Mouse (Mus musculus) c-Kit-negative CD71-positive TER-119-positive erythroid progenitor cells, embryonic 14.5 days (primary cell): ENCODE data around the gene Gm10058.
"Not testable (repeated sequence)": the region's sequence is repeated elsewhere in the genome, so short reads cannot be mapped to it uniquely, and the experiment has no call there.

Experiments
- DNase-seq: peaks from one replicate; pipeline ENCODE4 v3.0.0-alpha.2; 2013; ENCODE audit warnings: low read depth, low spot score

Gene Gm10058

DNA sequence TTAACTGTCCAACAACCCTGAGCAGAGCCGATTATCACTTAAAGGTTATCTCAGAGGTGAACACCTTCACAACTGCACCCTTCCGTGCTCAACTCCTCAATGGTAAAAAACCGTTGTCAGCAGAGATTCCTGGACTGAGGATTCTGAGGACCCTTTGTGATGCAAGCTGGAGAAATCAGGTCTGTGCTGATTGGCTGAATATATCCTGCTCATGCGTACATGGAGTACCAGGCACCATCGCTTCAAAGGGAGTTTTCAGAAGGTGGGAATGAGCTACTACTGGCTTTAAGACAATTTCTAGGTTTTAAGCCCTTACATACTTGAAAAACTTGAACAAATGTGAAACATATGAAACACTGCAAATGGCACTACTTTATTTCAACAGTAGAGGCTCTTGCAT lies at the start of gene Gm10058:
Gm10058 (minus strand) TSS at position 101 of the 400 bp plus-strand sequence.
- DNase-seq = not testable (repeated sequence)
